Mouse (Mus musculus) CH12.LX (cell line): Measurements from ENCODE around the gene Tmem205. TPM values are rescaled to one million over a fixed set of nuclear protein-coding genes. Genes with fewer than 3 reads are reported as not detected.

Source experiments
- DNase-seq: peaks from one replicate; pipeline ENCODE4 v3.0.0-alpha.2; 2013; ENCODE audit errors: extremely low read depth
- H3K27ac ChIP-seq: 2 replicates; pipeline ENCODE4 v1.5.1; 2012; ENCODE audit warnings: low read depth, mild to moderate bottlenecking, control low read depth, moderate library complexity; ENCODE audit not compliant: insufficient read depth
- H3K27me3 ChIP-seq: replicated peaks from 2 replicates; pipeline ENCODE3; 2012; ENCODE audit warnings: inconsistent platforms
- H3K36me3 ChIP-seq, 2 experiments: replicated peaks in 1 of 2; 2 replicates each; pipeline versions ENCODE3 to v1.6.1; 2012; ENCODE audit warnings: inconsistent platforms in 1 of 2, low read length in 1 of 2, mild to moderate bottlenecking in 1 of 2, mixed read lengths in 1 of 2, moderate library complexity in 1 of 2; ENCODE audit not compliant: control insufficient read depth in 1 of 2, insufficient read depth in 1 of 2
- H3K4me1 ChIP-seq, 2 experiments: 2 replicates each; pipeline ENCODE4 v1.6.1; 2012; ENCODE audit warnings: inconsistent platforms in 1 of 2, moderate library complexity in 1 of 2; ENCODE audit not compliant: insufficient read depth in 2 of 2, control insufficient read depth in 1 of 2
- H3K4me2 ChIP-seq: 2 replicates; pipeline ENCODE4 v1.6.1; 2012; ENCODE audit warnings: low read depth, mild to moderate bottlenecking, control low read depth; ENCODE audit not compliant: poor library complexity, insufficient read depth, severe bottlenecking
- H3K4me3 ChIP-seq, 3 experiments: fragments of 150-350 bp in 1 of 3; sonication (generic) in 1 of 3; replicated peaks in 1 of 3; 2 replicates each; pipeline versions ENCODE3 to v1.5.1; 2011 to 2012; ENCODE audit warnings: low read depth in 2 of 3, low read length in 2 of 3, mild to moderate bottlenecking in 2 of 3, moderate library complexity in 2 of 3, control low read depth in 1 of 3, improper control_type of control experiment in 1 of 3, inconsistent platforms in 1 of 3, mixed read lengths in 1 of 3; ENCODE audit not compliant: poor library complexity in 1 of 3
- H3K79me2 ChIP-seq: replicated peaks from 2 replicates; pipeline ENCODE4 v1.6.1; 2012; ENCODE audit warnings: mild to moderate bottlenecking, moderate library complexity; ENCODE audit not compliant: control insufficient read depth, poor library complexity, insufficient read depth, severe bottlenecking; ENCODE audit errors: extremely low read depth
- H3K9ac ChIP-seq: 2 replicates; pipeline ENCODE4 v1.6.1; 2012; ENCODE audit warnings: low read depth, mild to moderate bottlenecking, control low read depth, moderate library complexity; ENCODE audit not compliant: insufficient read depth
- H3K9me3 ChIP-seq: replicated peaks from 2 replicates; pipeline ENCODE3; 2012; ENCODE audit warnings: low read length, inconsistent platforms, mixed read lengths
- CHD1 ChIP-seq: IDR thresholded peaks from 2 replicates; pipeline ENCODE4 v1.6.1; 2012; ENCODE audit warnings: low read depth, low read length, improper control_type of control experiment, inconsistent platforms
- CTCF ChIP-seq, 2 experiments: IDR thresholded peaks in 1 of 2; conservative IDR thresholded peaks in 1 of 2; 2 replicates each; pipeline ENCODE4 v1.5.1; 2011 to 2012; ENCODE audit warnings: low read depth in 2 of 2, low read length in 2 of 2, improper control_type of control experiment in 1 of 2, inconsistent platforms in 1 of 2, mild to moderate bottlenecking in 1 of 2, moderate library complexity in 1 of 2
- E2F4 ChIP-seq: IDR thresholded peaks from 2 replicates; pipeline ENCODE4 v1.6.1; 2011; ENCODE audit warnings: low read depth, low read length, improper control_type of control experiment; ENCODE audit not compliant: insufficient replicate concordance
- ETS1 ChIP-seq: conservative IDR thresholded peaks from 2 replicates; pipeline ENCODE4 v1.6.1; 2012; ENCODE audit warnings: low read depth, mild to moderate bottlenecking, inconsistent platforms, low read length, improper control_type of control experiment, moderate library complexity
- GABPA ChIP-seq: IDR thresholded peaks from 2 replicates; pipeline ENCODE4 v1.6.1; 2012; ENCODE audit warnings: low read depth, low read length, improper control_type of control experiment, inconsistent platforms; ENCODE audit not compliant: insufficient replicate concordance
- HCFC1 ChIP-seq: IDR thresholded peaks from 2 replicates; pipeline ENCODE4 v1.6.1; 2012; ENCODE audit warnings: low read depth, mild to moderate bottlenecking, inconsistent platforms, low read length, improper control_type of control experiment
- KAT2A ChIP-seq: IDR thresholded peaks from 2 replicates; pipeline ENCODE4 v1.6.1; 2012; ENCODE audit warnings: low read length, improper control_type of control experiment, inconsistent platforms; ENCODE audit not compliant: insufficient replicate concordance
- MAFK ChIP-seq: IDR thresholded peaks from 2 replicates; pipeline ENCODE4 v1.6.1; 2011; ENCODE audit warnings: low read length, improper control_type of control experiment; ENCODE audit not compliant: insufficient replicate concordance
- MEF2A ChIP-seq: IDR thresholded peaks from 2 replicates; pipeline ENCODE4 v1.6.1; 2014; ENCODE audit warnings: low read depth, mild to moderate bottlenecking, inconsistent platforms, low read length, improper control_type of control experiment, borderline replicate concordance
- PAX5 ChIP-seq: IDR thresholded peaks from 2 replicates; pipeline ENCODE4 v1.6.1; 2012; ENCODE audit warnings: low read length, inconsistent platforms, mixed read lengths
- RAD21 ChIP-seq: IDR thresholded peaks from 2 replicates; pipeline ENCODE4 v1.6.1; 2011; ENCODE audit warnings: low read depth, mild to moderate bottlenecking, low read length, improper control_type of control experiment, moderate library complexity
- RCOR1 ChIP-seq: conservative IDR thresholded peaks from 2 replicates; pipeline ENCODE4 v1.6.1; 2012; ENCODE audit warnings: low read depth, mild to moderate bottlenecking, inconsistent platforms, low read length, improper control_type of control experiment
- SIN3A ChIP-seq: IDR thresholded peaks from 2 replicates; pipeline ENCODE4 v1.6.1; 2012; ENCODE audit warnings: low read length, improper control_type of control experiment, inconsistent platforms
- SMC3 ChIP-seq: IDR thresholded peaks from 2 replicates; pipeline ENCODE4 v1.6.1; 2011; ENCODE audit warnings: low read depth, low read length, improper control_type of control experiment
- TBP ChIP-seq: conservative IDR thresholded peaks from 2 replicates; pipeline ENCODE4 v1.6.1; 2011; ENCODE audit warnings: low read depth, low read length, improper control_type of control experiment
- UBTF ChIP-seq: IDR thresholded peaks from 2 replicates; pipeline ENCODE4 v1.6.1; 2012; ENCODE audit warnings: low read depth, mild to moderate bottlenecking, inconsistent platforms, low read length, improper control_type of control experiment, moderate library complexity
- ZKSCAN1 ChIP-seq: IDR thresholded peaks from 2 replicates; pipeline ENCODE4 v1.6.1; 2012; ENCODE audit warnings: low read depth, inconsistent platforms, low read length, improper control_type of control experiment, borderline replicate concordance
- ZNF384 ChIP-seq: IDR thresholded peaks from 2 replicates; pipeline ENCODE4 v1.6.1; 2012; ENCODE audit warnings: low read depth, low read length, improper control_type of control experiment, inconsistent platforms
- dilution Hi-C: fragments of 300-500 bp; cut with MboI; formaldehyde crosslinking; loops from 2 replicates; pipeline ENCODE4 v1.14.3; 2020; ENCODE audit warnings: low sequenced_read_pairs; ENCODE audit not compliant: extremely low pct_unique_long_range_greater_than_20kb, extremely low pct_ligation_motif_present
- in situ Hi-C: fragments of 300-500 bp; cut with MboI; formaldehyde crosslinking; loops from 3 replicates; pipeline ENCODE4 v1.14.3; 2019; ENCODE audit warnings: low sequenced_read_pairs, low pct_ligation_motif_present, low pct_unique_long_range_greater_than_20kb, mixed read lengths
- polyA plus RNA-seq: library from polyadenylated mRNA; unstranded; fragments of >175 nt; gene quantifications from 2 replicates; pipeline ENCODE4 v1.2.1, GENCODE M21; 2012; ENCODE audit warnings: low read depth; ENCODE audit not compliant: insufficient read length
- total RNA-seq, 2 experiments: library from RNA; depleted of rRNA; stranded (reverse); fragments of 300-350 nt in 1 of 2; fragments of >200 nt in 1 of 2; gene quantifications; 2 replicates each; pipeline ENCODE4 v1.2.3; 2012 to 2014

The Tmem205 gene
- total and polyA plus RNA-seq, 3 experiments, result 0.87 to 2.9 (median 2.9) TPM

- Histone ChIP-seq H3K4me1 (peaks cover 0 to 3% of the 10 kb centered on the region in 2 experiments; a peak in 1 of 4 replicates), H3K4me3 (no peak overlapping the region), H3K9me3 (peaks cover 5% of the 10 kb centered on the region), H3K9ac (no peak overlapping the region), H3K27ac (no peak overlapping the region), H3K79me2 (no peaks in the 10 kb centered on the region), H3K36me3 (no peaks in the 10 kb centered on the region), H3K4me2 (no peak overlapping the region), H3K27me3 (peaks cover 56% of the 10 kb centered on the region)
- no peak for TF ChIP-seq CHD1
- no peak for TF ChIP-seq UBTF
- no peak for TF ChIP-seq E2F4
- no peak for TF ChIP-seq TBP
- no peak for TF ChIP-seq GABPA
- in situ Hi-C loops, result no loop called here
- dilution Hi-C loops, result no loop called here
- no peak for DNase-seq
Measured at GRCm38 (mm10) chr9:21908216-21908615, 19.1 kb downstream of the Tmem205 start.

- dilution Hi-C loops (no loop called here), in situ Hi-C loops (no loop called here)
- Histone ChIP-seq H3K79me2 (no peaks in the 10 kb centered on the region), H3K27ac (no peak overlapping the region), H3K9ac (no peak overlapping the region), H3K36me3 (no peaks in the 10 kb centered on the region), H3K4me3 (no peak overlapping the region), H3K9me3 (peaks cover 5% of the 10 kb centered on the region), H3K4me1 (peaks cover 0 to 4% of the 10 kb centered on the region in 2 experiments; a peak in 2 of 4 replicates), H3K4me2 (no peak overlapping the region), H3K27me3 (peaks cover 33% of the 10 kb centered on the region)
- TF ChIP-seq ZKSCAN1 (no peak), MEF2A (no peak), HCFC1 (no peak), ETS1 (no peak), SMC3 (no peak), GABPA (no peak), RCOR1 (no peak), RAD21 (no peak), ZNF384 (no peak), PAX5 (no peak), KAT2A (no peak), SIN3A (no peak), CTCF (conservative IDR thresholded peaks at IDR 0.05 in 1 of 2, IDR thresholded peaks at IDR 0.05 in 1 of 2; ENCODE audit: low read depth in 2 of 2, low read length in 2 of 2) (no peak), MAFK (no peak)
- DNase-seq, result no peak
Measured at GRCm38 (mm10) chr9:21904031-21904430, 23.3 kb downstream of the Tmem205 start.
